Mouse (Mus musculus) monocyte, adult 2 months (primary cell): Measurements from ENCODE around the gene Tmem202.

Experiments used
- DNase-seq, 2 experiments: peaks; one replicate each; pipeline ENCODE4 v3.0.0; 2022; ENCODE audit warnings: low spot score in 2 of 2, low read depth in 1 of 2

The Tmem202 gene

GRCm38 (mm10) chr9:59533889-59534288, 5.8 kb downstream of the Tmem202 start:
- no peak for DNase-seq

GRCm38 (mm10) chr9:59533422-59533821, 6.2 kb downstream of the Tmem202 start:
- DNase-seq = no peak

- no peak for DNase-seq
Measured at GRCm38 (mm10) chr9:59531645-59532044, 8.0 kb downstream of the Tmem202 start.

GRCm38 (mm10) chr9:59528274-59528673, 11.4 kb downstream of the Tmem202 start:
- DNase-seq = no peak

GRCm38 (mm10) chr9:59527580-59527979, 12.1 kb downstream of the Tmem202 start:
- DNase-seq = no peak

- no peak for DNase-seq
Measured at GRCm38 (mm10) chr9:59526727-59527126, 12.9 kb downstream of the Tmem202 start.

GRCm38 (mm10) chr9:59522906-59523305, 16.7 kb downstream of the Tmem202 start:
- DNase-seq = no peak

GRCm38 (mm10) chr9:59519396-59519795, 20.3 kb downstream of the Tmem202 start:
- no peak for DNase-seq

GRCm38 (mm10) chr9:59518976-59519375, 20.7 kb downstream of the Tmem202 start:
- no peak for DNase-seq

- no peak for DNase-seq
Measured at GRCm38 (mm10) chr9:59517127-59517526, 22.5 kb downstream of the Tmem202 start.

GRCm38 (mm10) chr9:59515069-59515468, 24.6 kb downstream of the Tmem202 start:
- no peak for DNase-seq

GRCm38 (mm10) chr9:59512381-59512780, 27.3 kb downstream of the Tmem202 start:
- no peak for DNase-seq

GRCm38 (mm10) chr9:59508146-59508545, 31.5 kb downstream of the Tmem202 start:
- DNase-seq = no peak

- DNase-seq = no peak
Measured at GRCm38 (mm10) chr9:59487331-59487730, 52.3 kb downstream of the Tmem202 start.

GRCm38 (mm10) chr9:59486549-59487065, 53.0 kb downstream of the Tmem202 start, which contains the start of gene Arih1:
TSS of gene Arih1 (minus strand) at chr9:59486618.
- peak; percentile 97 to 98 for DNase-seq

- DNase-seq = no peak
Measured at GRCm38 (mm10) chr9:59486076-59486518, 53.5 kb downstream of the Tmem202 start.

- DNase-seq = peak; percentile 17 to 56
Measured at GRCm38 (mm10) chr9:59485511-59486075, 54.1 kb downstream of the Tmem202 start.

- DNase-seq = no peak
Measured at GRCm38 (mm10) chr9:59484760-59485159, 54.9 kb downstream of the Tmem202 start.

GRCm38 (mm10) chr9:59482419-59482818, 57.2 kb downstream of the Tmem202 start:
- peak in 1 of 2 experiments; percentile 49 for DNase-seq

- DNase-seq = no peak
Measured at GRCm38 (mm10) chr9:59476617-59477016, 63.0 kb downstream of the Tmem202 start.

- no peak for DNase-seq
Measured at GRCm38 (mm10) chr9:59474838-59475237, 64.8 kb downstream of the Tmem202 start.

GRCm38 (mm10) chr9:59473171-59473570, 66.5 kb downstream of the Tmem202 start:
- DNase-seq = no peak

GRCm38 (mm10) chr9:59469446-59469845, 70.2 kb downstream of the Tmem202 start:
- no peak for DNase-seq
